In the genomic region with DNA sequence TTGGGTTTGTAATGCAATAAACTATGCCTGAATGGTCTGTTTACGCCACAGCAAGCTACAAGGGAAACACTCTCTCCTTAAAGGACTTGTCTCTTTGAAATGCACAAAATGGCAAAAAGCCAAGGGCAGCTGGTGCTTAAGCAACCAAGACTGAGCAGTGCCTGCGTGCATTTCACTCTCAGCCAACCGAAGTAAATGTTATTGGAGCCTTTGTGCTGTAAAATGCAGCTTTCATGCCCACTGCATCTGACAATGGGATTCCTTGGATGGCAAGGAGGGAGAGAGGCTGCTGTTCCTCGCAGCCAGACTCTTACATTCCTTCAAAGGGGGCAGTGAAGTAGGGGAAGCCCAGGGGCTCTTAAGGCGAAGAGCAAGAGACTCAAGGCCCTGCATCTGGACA, we compare ENCODE assay signal across 8 mouse cellular contexts.
A peak's percentile ranks its signal among the peaks of the same experiment; 100 is the strongest.
DNase-seq lines count a peak whose midpoint lies in the region; ATAC-seq lines count a peak whose summit lies in the region.

No protein-coding gene starts in this region.

- peak; percentile 53 to 90 for DNase-seq in left cerebral cortex, postnatal 14 days (ENCODE audit: low spot score in 2 of 2)
- no peak for DNase-seq in left cerebral cortex, adult 18-20 months (ENCODE audit: low spot score in 2 of 2)
- peak; percentile 80 for DNase-seq in brain, adult 2 months (ENCODE audit: low read depth, low spot score)
- peak; percentile 53 for DNase-seq in hindbrain, embryonic 10.5 days (ENCODE audit: low spot score)
- DNase-seq in midbrain, embryonic 11.5 days (ENCODE audit: low spot score, missing footprints): peak; percentile 93
- DNase-seq in urinary bladder, postnatal 36 days (ENCODE audit: low spot score in 2 of 2): no peak
- no peak for DNase-seq in thymus, postnatal 14 days

- H3K27ac ChIP-seq in hindbrain, embryonic 10.5 days: peak overlapping the region; percentile 77
- H3K27ac ChIP-seq in midbrain, embryonic 11.5 days (ENCODE audit: low read depth, low read length): peak overlapping the region; percentile 45; the same call in 1 of the 2 replicates

- H3K9ac ChIP-seq in midbrain, embryonic 11.5 days (ENCODE audit: low read length): no peak overlapping the region; the same call in 1 of the 2 replicates

- H3K4me3 ChIP-seq in hindbrain, embryonic 10.5 days: no peak overlapping the region
- H3K4me3 ChIP-seq in midbrain, embryonic 11.5 days (ENCODE audit: low read depth, low read length): no peak overlapping the region

- peak; percentile 73 for ATAC-seq in midbrain, embryonic 11.5 days (ENCODE audit: low FRiP score)
- no peak for ATAC-seq in megakaryocyte, adult 5-6 weeks (ENCODE audit: poor library complexity, severe bottlenecking)

- peaks cover 44% of the 10 kb centered on the region for H3K4me1 ChIP-seq in hindbrain, embryonic 10.5 days (replicated peaks)
- H3K4me1 ChIP-seq in midbrain, embryonic 11.5 days (ENCODE audit: control insufficient read depth, insufficient read depth, low read length): peaks cover 30% of the 10 kb centered on the region

- H3K4me2 ChIP-seq in midbrain, embryonic 11.5 days: no peak overlapping the region

- no peaks in the 10 kb centered on the region for H3K9me3 ChIP-seq in hindbrain, embryonic 10.5 days
- no peaks in the 10 kb centered on the region for H3K9me3 ChIP-seq in midbrain, embryonic 11.5 days (ENCODE audit: control insufficient read depth, low read length)

- H3K36me3 ChIP-seq in hindbrain, embryonic 10.5 days: no peaks in the 10 kb centered on the region
- no peaks in the 10 kb centered on the region for H3K36me3 ChIP-seq in midbrain, embryonic 11.5 days (ENCODE audit: control insufficient read depth, insufficient read depth, low read length)

- WGBS in hindbrain, embryonic 10.5 days: 17% methylated on average over 5 of the region's 5 CpGs
- 15% methylated on average over 5 of the region's 5 CpGs for WGBS in midbrain, embryonic 11.5 days

- intact Hi-C loops in left cerebral cortex, postnatal 14 days (cut with DNase I): no loop called here

- no peaks in the 10 kb centered on the region for H3K27me3 ChIP-seq in hindbrain, embryonic 10.5 days (ENCODE audit: insufficient read depth, poor library complexity, severe bottlenecking)
- no peaks in the 10 kb centered on the region for H3K27me3 ChIP-seq in midbrain, embryonic 11.5 days (ENCODE audit: control insufficient read depth, insufficient read depth, low read length)

Comparison
In these comparisons a context has a peak if more than half of its experiments do, and no peak if none do; other contexts are left out.
1. DNase-seq: peak in left cerebral cortex, postnatal 14 days (2 of 2), brain, adult 2 months (single experiment), hindbrain, embryonic 10.5 days (single experiment) and midbrain, embryonic 11.5 days (single experiment); none in left cerebral cortex, adult 18-20 months (0 of 2), urinary bladder, postnatal 36 days (0 of 2) and thymus, postnatal 14 days (single experiment).